Mouse (Mus musculus) left cerebral cortex, postnatal 36 days (tissue): ENCODE data around the gene Oprd1. TPM values are rescaled to one million over a fixed set of nuclear protein-coding genes. Genes with fewer than 3 reads are reported as not detected.

ENCODE experiments used
- DNase-seq, 2 experiments: peaks; one replicate each; pipeline ENCODE4 v3.0.0; 2021 to 2022; ENCODE audit warnings: low spot score in 2 of 2, mixed read lengths in 1 of 2
- intact Hi-C: fragments of 180-260 bp; cut with DNase I; formaldehyde crosslinking; loops from one replicate; pipeline ENCODE4 v1.15.1; 2025
- total RNA-seq, 2 experiments: library from RNA; stranded (reverse); gene quantifications; 2 replicates each; pipeline ENCODE4 v1.2.3; 2021

The Oprd1 gene
- total RNA-seq, result 10 to 100 TPM; 16.3 to 19.3 TPM

DNA sequence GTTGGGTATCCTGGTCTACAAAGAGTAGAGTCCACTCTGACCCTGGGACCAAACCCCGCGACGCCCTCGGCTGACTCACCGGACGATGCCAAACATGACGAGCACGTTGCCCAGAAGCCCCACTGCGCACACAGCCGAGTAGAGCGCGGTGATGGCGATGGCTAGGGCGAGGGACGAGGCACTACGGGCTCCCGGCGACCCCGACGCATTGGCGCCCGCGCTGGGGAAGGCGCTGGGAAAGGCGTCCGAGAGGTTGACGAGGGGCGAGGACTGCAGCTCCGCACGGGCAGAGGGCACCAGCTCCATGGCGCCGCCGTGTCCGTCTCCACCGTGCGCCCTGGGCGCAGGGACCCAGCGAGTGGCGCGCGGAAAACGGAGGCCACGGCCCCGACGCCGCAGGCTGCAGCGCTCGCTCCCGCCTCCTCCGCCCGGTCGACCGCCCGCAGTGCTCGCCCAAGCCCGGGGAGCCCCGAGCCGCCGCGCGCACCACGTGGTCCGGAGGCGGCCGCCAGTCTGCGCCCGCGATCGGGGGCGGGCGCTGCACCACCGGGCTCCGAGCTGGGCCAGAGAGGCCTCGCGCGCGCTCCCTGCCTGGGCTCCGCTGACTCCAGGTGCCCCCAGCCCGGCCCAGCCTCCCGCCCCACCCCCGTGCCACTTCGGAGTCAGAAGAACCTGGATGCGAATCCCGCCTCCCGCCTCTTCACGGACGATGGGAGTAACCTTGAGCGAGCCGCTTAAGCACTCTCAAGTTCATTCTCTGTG lies at the start of gene Oprd1:
Oprd1 (minus strand) TSS at position 407 of the 762 bp plus-strand sequence.
- intact Hi-C loops, result no loop called here
- DNase-seq, result peak; percentile 58 to 78

DNA sequence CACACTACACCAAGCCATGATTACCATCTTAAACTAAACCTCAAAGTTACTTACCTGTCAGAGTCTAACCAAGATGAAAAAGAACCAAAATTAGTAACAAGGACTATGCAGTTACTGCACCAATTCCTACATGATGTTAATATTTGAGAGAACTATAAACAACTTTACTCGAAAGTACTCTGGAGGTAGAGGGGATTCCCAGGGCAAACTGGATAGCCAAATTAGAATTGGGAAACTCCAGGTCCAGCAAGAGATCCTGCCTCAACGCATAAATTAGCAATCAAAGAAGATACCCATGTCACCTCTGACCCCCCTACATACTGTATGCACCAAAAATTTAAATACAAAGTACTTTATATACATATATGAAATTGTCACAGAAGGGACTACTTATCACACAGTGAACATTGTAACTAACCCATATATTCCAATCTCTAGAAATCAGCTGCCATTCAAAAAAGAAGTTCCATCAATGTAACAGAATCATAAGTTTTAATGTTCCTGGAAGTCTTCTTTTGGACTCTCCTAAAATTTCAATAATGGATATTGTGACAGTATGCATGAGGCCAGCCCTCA lies 43.6 kb upstream of the Oprd1 start:
- intact Hi-C loops, result no loop called here
- no peak for DNase-seq

DNA sequence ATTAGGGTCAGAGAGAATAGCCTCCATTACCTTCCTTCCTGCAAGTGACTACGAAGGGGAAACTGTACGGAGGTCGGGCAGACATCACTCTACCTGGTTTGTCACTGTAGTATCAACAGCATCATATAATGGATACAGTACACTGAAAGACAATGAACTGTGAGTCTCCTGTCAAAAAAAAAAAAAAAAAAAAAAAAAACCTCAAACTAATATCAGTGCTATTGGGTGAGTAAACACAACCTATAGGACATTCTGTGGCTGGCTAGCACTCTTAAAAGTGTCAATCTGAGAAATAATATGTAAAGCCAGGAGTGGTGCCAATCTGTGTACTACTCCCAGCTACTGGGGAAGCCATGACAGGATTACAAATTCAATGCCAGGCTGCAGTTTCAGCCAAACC lies 38.9 kb upstream of the Oprd1 start:
- DNase-seq, result no peak
- intact Hi-C loops, result no loop called here

DNA sequence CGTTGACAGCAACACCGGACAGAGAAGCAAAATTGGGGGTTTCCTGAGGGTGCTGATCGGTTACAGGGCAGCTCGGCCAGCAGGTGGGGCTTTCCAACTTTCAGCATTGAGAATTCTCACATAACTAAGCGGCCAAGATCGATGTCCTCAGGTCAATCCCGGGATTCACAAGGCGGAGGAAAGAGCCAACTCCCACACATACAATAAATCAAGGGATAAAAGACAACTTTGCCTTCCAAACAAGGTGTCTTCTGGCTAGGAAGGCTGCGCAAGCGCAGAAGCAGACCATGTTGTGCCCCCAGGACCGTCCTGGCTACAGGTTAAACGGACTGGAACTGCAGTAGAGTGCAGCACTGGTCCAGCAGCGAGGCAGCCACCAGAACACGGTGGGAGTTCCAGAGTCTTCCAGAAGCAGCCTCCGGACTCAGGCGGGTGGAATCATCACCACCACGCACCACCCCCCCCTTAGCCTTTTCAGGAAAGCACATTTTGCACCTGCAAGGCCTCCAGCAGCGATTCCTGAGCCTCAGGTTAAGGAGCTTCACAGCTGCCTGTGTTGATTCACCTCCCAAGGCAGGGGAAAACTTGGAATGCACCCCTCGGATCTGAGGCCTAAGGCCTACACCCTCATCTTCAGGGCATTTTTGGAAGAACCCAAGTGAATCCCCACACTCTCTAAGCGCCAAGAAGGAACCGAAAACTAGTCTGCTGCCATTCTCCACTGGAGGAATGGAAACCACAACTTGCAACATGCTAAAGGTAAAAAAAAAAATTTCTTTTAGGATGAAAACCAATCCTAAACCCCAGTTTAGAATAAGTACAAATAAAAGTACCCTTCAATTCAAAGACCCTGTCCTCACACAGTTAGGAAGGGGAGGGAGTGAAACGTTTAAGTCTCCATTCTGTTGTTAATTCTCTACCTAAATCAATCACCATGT lies 37.7 kb upstream of the Oprd1 start:
- intact Hi-C loops, result no loop called here
- DNase-seq, result no peak

DNA sequence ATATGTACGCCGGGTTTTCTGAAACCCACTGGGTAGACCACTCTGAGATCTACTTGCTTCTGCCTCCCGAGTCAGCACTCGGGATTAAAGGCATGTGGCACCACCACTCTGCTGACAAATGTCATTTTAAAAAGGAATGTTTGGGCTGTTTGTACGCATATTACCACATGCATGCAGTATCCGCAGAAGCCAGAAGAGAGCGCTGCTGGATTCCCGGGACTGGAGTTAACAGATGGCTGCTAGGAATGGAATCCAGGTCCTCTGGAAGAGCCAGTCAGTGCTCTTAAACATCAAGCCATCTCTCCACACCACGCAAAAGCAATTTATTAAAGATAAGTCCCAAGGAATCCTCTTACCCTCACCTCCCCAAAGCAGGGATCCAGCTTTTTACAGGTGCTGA lies 36.4 kb upstream of the Oprd1 start:
- intact Hi-C loops, result no loop called here
- no peak for DNase-seq

DNA sequence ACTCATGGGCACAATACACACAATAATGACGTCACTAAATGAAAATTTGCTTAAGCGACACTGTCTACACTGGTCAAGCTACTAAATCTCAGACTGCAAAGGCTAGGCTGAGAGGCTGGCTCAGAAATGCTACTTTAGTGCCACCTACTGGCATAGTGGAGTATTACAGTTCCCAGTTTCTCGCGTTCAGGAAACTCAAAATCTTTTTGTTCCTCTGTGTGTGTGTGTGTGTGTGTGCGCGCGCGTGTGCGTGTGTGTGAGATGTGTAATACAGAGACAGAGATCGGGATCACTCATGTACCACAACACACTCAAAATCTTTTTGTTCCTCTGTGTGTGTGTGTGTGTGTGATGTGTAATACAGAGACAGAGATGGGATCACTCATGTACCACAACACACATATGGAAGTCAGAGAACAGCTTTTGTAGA lies 34.4 kb upstream of the Oprd1 start:
- peak; percentile 48 to 49 for DNase-seq
- intact Hi-C loops, result loop anchor here (2.0 to 10.0 kb wide), 3 partner anchors 90 to 314 kb away; no protein-coding TSS in a partner anchor

DNA sequence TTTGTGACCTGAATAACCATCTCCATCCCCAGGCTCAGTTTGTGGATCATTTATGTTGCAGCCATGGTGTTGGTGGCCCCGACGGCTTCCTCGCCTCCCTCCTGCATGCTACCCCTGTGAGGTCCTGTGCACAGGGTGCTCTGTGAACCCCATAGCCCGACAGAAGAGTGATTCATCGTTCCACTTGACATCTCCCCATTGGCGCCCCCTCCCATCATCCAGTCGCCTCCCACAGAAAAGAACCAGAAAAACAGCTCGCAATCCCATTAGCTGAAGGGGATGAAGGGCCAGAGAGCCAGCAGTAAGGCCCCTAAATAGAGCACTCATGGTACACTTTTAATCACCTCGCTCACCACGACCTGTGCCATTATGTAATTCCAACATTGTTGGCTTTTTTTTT lies 32.2 kb upstream of the Oprd1 start:
- intact Hi-C loops, result loop anchor here (10.0 kb wide), 2 partner anchors 202 to 312 kb away; no protein-coding TSS in a partner anchor
- no peak for DNase-seq

DNA sequence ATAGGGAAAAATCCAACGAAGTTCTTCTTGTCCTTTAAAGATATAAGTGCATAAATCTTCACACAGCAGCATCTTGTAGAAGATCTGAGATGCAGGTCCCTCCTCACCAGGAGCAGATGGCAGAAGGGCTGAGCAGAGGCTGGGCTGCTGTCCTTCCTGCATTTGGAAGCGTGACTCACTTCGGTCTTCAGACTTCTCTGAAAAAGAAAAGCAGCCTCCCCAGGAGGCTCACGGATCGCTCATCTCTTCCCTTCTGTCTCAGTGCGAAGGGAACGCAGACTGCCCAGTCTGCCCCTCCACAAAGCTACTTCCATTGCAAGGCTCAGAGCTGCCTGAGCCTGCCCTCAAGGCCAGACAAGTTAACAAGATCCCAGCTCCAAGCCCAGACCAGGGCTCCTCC lies 26.6 kb upstream of the Oprd1 start:
- DNase-seq, result peak; percentile 65 to 71
- intact Hi-C loops, result loop anchor here (10.0 kb wide), 2 partner anchors 196 to 306 kb away; no protein-coding TSS in a partner anchor

DNA sequence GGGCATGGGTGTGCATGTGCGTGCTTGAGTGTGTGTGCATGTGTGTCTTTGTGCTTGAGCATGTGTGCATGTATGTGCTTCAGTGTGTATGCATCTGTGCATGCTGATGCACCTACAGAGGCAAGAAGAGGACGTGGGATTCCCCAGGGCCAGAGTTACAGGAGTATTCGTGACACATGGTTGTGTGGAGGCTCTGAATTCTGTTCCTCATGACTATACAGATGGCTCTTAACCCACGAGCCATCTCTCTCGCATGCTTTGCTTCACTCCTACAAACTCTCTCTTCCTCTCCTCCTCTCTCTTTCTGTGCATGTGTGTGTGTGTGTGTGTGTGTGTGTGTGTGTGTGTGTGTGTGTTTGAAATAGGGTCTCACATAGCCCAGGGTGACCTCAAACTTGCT lies 25.5 kb upstream of the Oprd1 start:
- DNase-seq, result peak in 1 of 2 experiments; percentile 41

DNA sequence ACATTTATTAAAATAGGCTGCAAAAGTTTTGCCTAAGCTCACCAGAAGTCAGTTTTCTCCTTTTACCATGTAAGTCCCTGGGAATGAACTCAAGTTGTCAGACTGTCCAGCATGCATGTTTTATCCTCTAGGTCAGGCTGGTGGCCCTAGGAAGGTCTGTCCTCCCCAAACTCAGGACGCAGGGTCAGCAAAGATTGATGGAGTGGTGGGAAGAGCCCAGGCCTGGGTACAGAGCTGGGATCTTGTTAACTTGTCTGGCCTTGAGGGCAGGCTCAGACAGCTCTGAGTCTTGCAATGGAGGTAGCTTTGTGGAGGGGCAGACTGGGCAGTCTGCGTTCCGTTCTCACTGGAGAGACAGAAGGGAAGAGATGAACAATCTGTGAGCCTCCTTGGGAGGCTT lies 25.0 kb upstream of the Oprd1 start:
- intact Hi-C loops, result no loop called here

More for the DNA sequence above, 25.5 kb upstream of the Oprd1 start:
- intact Hi-C loops, result loop anchor here (10.0 kb wide), 2 partner anchors 195 to 305 kb away; no protein-coding TSS in a partner anchor

DNA sequence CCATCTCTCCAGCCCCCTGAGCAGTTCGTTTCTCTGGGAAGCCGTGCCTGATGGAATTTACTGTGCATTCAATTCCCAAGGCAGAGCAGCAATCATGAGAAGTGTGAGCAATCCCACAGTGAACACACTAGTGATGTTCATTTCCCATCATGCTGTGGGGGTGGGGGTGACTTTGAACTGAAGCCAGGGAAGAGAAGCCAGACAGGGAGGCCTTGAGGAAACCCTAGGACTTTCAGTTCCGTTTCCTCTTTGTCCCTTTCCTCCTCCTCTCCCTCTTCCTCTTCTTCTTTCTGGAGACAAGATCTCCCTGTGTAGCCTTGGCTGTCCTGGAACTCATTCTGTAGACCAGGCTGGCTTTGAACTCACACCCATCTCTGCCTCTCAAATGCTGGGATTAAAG lies 23.1 kb upstream of the Oprd1 start:
- intact Hi-C loops, result no loop called here
- DNase-seq, result no peak

More for the DNA sequence above, 25.0 kb upstream of the Oprd1 start:
- no peak for DNase-seq

DNA sequence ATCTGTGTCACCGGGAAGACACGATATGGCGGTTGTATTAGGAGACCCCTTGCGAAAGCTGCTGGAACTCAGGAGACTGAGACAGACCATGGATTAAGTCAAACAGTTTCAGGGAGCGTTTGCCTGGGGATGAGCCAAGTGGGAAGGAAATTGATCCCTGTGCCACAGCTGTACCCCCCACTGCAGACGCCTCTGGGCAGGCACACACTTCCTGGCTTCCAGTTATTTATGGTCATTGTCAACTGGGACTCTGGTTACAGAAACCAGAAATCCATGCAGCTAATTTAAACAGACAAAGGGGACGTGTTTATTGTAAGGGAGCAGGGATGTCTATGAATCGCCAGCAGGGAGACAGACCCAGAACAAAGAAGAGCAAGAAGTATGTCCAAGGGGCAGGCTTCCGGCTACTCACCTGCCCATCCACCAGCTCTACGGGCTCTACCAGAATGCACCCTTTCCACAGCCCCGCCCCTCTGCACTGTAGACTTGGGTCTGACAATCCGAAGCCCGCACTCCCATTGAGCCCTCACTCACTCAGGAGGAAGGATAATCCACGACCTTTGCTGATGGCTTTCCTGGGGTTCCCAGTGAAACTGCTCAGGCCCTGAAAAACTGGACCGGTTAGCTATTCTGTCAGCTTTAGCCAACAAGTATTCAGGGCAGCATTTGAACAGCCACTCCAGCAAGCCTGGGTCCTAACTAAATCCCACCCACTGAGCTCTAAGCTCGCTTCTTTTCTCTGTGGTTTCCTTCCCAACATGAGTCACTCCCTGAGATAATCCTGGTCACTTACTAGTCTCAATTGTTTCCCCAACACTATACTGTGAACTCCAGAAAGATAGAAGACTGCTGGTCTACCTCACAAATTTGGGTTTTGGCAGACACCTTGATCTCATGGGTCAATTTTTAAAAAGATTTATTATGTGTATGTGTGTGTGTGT lies 22.3 kb upstream of the Oprd1 start:
- no peak for DNase-seq
- intact Hi-C loops, result no loop called here

DNA sequence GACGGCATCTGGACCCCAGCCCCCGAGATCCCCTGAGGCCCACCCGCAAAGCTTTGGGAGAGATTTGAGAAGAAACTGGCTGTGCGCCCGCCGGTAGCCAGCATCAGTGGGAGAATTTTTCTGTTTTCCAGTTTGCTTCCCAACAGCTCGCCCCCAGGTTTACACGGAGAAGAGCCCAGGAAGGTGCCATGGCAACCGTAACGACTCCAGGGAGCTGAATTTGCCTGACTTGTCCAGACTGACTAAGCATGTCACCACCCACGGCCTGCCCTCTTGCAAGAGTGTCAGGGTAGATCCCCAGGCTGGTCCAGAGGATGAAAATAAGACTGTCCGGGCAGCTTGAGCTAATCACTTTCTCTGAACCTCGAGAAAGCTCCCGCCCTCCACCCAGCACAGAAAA lies 21.4 kb upstream of the Oprd1 start:
- DNase-seq, result peak in 1 of 2 experiments; percentile 37
- intact Hi-C loops, result no loop called here

DNA sequence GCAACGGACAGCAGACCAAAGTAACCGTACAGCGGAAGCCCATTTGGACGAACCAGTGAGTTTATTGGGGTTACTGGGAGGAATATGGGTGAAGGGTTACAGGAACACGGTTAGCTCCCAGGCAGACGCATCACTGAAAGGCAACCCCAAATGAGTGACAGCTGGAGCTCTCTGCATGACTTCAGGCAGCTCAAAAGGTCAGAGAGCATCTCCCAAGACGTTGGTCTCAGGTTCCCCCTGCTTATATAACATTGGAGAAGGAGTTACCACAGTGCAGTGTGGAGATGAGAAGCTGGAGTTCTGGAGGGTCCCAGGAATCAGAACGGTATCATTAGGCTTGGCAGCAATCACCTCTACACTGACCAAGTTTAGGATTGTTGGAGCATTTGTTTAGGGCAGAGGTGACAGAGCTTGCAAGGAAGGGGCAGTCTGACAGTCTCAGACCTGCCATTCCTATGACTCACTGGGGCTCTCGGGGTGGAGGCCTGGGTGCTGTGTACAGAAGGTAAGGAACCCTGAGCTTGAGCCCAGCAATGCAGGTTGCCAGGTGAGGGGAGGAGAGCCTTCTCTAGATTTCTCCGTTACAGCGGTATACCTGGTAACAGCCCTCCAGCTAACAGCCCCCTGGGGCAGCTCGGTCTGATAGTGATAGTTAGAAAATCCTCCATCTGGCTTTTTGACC lies 12.8 kb upstream of the Oprd1 start:
- DNase-seq, result no peak
- intact Hi-C loops, result no loop called here

DNA sequence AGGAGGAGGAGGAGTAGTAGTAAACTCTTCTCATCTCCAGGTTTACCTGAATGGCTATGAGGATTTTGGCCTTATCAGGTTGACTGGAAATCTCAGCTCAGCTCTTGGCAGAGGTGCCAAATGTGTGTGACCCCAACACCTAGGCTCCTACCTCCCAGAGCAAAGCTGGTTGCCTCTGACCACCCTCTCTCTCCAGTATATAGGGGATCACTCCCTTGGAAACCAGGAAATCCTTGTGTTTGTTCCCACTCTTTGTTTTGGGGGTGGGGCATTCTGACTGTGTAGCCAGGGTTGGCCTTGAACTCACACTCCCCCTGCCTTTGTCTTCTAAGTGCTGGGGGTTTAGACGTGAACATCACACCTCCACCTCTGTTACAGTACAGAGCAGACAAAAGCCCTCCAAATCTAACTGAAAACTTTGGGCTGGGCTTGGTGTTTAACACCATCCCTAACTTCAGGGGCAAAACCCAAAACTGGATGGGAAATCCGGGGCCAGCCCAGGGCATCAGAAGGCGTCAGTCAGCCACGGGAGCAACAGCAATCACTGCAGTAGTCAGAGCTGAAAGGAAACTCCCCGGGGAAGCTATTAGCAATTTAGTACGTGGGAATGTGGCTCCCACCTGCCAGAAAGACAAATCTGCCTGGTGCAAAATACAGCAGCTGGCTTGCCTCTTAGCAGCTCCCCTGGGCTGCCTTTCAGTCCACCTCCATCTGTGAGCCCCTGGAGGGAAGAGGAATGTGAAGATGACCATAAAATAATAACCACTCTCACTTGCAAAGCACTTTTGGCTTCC lies 10.8 kb upstream of the Oprd1 start:
- intact Hi-C loops, result no loop called here
- DNase-seq, result no peak

DNA sequence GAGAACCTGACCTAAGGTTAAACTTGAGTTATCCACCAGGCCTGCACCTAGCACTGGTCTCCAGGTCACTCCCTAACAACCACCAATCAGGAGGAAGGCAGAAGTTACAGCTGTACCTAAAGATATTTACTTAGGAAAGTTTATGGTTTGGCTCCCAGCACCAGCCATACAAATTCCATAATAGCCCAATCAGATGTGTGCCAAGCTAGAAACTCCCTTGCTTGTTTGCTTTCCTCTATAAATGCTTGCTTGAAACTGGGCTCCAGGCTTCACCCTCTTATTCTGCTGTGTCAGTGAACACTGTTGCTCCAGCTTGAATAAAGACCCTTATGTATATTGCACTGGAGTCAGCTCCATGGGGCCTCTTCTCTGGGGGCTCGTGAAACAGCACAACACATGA lies 7.4 kb upstream of the Oprd1 start:
- intact Hi-C loops, result no loop called here

DNA sequence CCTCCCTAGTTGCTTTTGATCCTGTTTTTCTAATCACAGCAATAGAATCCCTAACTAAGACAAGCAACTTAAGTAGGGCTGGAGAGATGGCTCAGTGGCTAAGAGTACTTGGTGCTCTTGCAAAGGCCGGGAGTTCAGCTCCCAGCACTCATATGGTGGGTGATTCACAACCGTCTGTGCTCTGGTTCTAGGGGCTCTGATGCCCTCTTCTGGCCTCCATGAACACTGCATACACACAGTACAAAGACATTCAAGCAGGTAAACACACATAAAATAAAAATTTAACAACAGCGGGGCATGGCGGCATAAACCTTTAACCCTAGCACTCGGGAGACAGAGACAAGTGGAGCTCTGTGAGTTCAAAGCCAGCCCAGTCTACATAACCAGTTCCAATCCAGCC lies 1.9 kb upstream of the Oprd1 start:
- no peak for DNase-seq
- intact Hi-C loops, result no loop called here

More for the DNA sequence above, 7.4 kb upstream of the Oprd1 start:
- no peak for DNase-seq

DNA sequence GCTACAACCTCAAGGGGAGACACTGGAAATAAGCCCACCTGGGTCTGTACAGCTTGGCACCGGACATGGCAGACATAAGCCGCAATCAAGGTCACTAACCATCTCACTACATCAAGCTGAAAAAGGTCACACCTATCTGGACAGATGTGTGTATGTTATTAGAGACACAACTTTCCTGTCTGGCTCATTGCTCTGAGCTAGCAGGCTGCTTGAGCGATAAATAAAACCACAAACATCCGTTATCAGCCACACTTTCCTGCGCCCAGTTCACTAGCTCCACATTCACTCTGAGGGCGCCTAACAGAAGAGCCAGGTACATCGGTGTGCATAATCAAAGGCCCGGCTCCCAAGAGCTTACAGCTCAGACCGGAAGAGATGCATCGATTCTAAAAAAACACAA lies 806 bp upstream of the Oprd1 start:
- DNase-seq, result no peak
- intact Hi-C loops, result no loop called here
